Mouse (Mus musculus) retina, postnatal 1 day (tissue): ENCODE results near the gene Uggt1.

Experiments
- DNase-seq: peaks from one replicate; pipeline ENCODE4 v3.0.0-alpha.2; 2012

Uggt1 gene

DNA sequence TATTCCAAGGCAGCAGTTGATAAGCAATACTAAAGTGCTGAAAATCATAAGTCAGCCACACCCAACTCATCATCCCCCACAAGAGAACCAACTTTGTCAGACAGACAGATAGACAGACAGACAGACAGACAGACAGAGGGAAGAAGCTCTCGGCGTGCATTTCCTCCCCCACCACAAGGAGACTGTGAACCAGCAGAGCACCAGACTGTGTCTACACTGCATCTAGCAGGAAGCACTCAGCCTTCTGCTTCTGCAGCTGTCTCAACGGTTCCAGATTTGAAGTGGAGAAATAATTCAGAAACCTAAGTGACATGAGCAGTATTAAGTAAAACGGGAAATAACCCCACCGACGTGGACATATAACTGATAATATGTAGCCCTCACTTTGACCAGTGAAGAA lies 71.6 kb downstream of the Uggt1 start:
- DNase-seq, result no peak

DNA sequence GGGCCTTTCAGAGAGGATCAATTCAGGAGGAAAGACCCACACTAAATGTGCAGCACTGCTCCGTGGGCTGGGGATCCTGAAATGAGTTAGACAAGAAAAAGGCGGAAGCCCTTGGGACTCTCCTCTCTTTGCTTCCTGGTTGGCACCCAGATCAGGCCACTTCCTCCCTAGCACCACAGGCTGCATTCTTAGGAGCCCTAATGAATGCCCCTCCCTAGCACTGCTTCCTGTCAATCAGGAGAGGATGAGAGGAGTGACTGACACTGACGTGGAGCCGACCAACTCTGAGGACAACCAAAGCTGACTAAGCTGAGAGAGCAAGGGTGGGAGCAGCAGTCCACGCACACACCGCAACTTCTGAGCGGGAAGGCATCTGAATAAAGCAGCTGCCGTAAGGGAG lies 81.8 kb downstream of the Uggt1 start:
- DNase-seq, result no peak

DNA sequence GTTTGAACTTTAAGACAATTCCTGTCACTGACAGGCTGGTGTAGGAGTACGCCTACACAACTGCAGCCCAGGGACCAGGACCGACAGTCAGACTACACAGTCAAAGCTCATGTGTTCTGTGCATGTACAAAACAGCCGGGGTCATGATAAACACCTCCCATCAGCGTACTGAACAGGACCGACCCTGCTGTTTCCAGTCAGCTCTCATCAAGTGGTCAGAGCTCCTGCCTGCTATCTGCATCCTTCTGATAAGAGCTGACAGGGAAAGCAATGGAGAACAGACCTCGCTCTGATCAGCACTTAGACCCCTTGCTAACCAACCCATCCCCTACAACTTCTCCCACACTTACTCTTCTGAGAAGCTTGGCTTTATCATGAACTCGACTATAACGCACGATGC lies 83.3 kb downstream of the Uggt1 start:
- no peak for DNase-seq

DNA sequence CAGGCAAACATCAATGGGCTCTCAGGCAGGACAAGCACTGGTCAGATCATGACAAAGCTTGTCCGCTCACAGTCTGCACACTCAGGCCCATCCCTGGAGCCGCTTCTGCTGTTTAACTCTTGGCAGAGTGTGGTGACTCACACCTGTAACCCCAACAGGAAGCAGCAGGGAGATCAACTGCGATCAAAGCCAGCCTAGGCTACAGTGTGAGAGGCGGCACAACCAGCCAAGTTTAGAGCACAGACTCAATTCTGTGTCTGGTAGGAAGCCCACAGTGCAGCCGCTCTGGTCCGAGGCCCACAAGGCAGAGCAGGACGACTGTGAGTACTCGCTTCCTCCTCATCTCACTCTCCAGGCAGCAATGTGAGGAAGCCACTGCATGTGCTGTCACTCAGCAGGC lies 84.3 kb downstream of the Uggt1 start:
- DNase-seq, result no peak

- DNase-seq, result peak; percentile 30
These were observed 95.1 kb downstream of the Uggt1 start for GRCm38 (mm10) chr1:36149411-36149810.

GRCm38 (mm10) chr1:36148809-36149208 lies 95.7 kb downstream of the Uggt1 start:
- no peak for DNase-seq

DNA sequence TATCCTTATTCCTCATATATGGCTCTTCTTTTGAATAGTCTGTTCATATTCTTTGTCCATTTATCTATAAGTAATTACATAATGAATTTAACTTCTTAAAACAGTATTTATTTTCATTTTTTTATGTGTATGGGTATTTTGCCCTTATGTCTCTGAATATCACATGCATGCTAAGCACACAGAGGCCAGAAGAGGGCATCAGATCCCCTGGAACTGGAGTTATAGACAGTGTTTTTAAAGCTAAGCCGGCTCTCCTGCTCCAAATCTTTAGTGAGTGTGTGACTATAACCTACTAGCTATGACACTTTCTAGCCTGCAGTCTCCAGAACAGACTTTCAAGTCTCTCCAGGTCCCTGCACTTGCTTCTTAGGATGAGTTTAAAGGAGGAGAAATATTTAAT lies 99.5 kb downstream of the Uggt1 start:
- peak; percentile 38 for DNase-seq

GRCm38 (mm10) chr1:36140311-36140710 lies 104.2 kb downstream of the Uggt1 start:
- DNase-seq, result no peak

GRCm38 (mm10) chr1:36134584-36134983 lies 109.9 kb downstream of the Uggt1 start:
- DNase-seq, result peak; percentile 73

DNA sequence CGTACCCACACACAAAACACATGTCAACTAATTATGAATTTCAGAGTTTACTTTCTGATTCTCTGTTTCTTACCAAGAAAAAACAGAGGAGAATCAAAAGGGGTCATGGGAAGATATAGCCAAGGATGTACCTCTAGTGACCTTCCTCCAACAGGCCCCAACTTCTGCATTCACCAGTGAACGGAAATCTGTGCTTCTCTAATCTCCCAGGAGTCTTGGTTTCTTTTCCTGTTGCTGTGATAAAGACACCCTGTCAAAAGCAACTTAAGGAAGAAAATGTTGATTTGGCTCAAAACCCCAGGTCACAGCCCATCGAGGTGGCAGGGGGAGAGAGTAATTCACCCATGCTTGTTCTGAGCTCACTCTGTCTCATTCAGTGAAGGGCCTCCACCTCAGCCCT lies 110.9 kb downstream of the Uggt1 start:
- DNase-seq, result no peak

GRCm38 (mm10) chr1:36133041-36133440 lies 111.5 kb downstream of the Uggt1 start:
- no peak for DNase-seq

- no peak for DNase-seq
These were observed 112.3 kb downstream of the Uggt1 start for GRCm38 (mm10) chr1:36132211-36132610.

DNA sequence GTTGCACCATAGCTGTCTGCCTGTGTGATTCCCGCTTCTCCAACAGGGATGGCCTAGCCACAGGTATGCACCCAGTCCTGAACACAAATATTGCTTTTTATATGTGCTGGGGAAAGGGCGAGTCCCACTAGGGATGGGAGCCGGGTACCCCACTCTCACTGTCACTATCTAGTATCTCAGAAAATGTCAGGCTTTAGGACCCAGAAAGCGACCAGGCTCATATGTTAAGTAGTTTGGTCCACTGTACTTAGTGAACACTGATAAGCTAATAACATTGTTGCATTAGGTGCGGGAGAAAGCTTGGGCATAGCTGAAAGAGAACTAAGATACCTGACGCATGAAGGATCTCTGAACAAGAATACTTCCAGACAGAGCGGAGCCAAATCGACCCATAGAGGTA lies 112.8 kb downstream of the Uggt1 start:
- no peak for DNase-seq

- no peak for DNase-seq
These were observed 113.4 kb downstream of the Uggt1 start for GRCm38 (mm10) chr1:36131154-36131553.

DNA sequence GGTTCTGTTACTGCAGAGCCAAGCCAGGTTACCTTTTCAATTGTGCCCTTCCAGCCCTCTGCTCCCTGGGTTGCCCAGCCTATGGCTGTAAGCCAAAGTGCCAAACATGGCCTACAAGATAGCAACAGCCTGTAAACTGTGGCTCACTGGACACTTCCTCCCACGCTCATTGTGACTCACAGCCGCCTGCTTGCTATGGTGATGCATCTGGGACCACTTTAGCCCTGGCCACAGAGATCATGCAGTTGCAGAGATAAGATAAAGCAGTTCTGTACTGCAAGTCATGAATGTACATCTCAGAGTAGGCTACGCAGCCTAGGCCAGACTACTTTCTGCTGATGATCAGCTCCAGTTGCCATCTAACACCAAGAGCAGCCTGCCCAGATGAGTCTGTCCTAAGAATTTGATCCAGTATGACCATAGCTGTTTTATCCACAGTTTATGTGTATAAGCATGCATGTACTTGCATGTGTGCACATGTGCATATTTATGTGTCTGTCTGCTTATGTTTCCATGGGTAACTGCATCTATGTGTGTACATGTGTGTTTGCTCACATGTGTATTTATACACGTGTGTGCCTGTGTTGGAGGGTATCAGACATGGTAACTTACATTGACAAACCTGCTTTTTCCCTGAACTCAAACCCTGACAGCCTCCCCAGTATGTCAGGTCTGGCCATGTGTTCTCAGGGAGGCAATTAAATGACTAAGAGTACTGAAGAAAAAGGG lies 114.0 kb downstream of the Uggt1 start:
- no peak for DNase-seq

DNA sequence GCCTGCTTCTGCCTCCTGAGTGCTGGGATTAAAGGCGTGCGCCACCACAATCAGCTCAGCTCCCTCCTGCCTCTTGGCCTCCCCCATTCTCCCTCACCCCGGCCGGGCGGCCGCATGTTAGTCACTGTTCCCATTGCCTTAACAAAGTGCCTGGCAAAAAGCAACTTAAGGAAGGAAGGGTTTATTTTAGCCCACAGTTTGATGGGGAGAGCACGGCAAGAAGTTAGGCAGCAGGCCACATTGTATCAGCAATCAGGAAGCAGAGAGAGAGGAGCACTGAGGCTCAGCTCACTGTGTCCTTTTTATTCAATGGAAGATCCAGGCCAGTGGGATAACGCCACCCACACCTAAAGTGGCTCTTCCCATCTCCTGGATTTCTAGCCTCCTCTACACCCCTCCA lies 114.6 kb downstream of the Uggt1 start:
- no peak for DNase-seq

DNA sequence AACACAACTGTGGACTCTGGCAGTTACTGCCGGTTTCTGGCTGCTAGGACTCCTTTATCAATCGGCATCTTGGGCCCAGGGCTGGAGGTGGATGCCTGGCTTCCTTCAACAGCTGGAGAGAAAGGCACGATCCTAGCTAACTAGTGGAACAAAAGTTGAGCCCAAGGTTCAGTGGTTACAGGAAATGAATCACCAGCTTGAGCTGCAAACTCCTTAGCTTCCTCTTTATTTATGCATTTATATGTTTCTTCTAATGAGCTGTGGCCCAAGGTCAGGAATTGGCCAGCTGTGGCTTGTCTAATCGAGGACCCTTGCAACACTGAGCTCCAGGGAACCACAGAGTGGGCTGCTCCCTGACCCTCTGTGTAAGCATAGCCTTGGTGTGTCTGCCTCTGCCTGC lies 115.4 kb downstream of the Uggt1 start:
- DNase-seq, result no peak

- no peak for DNase-seq
These were observed 119.4 kb downstream of the Uggt1 start for GRCm38 (mm10) chr1:36125076-36125475.

GRCm38 (mm10) chr1:36121172-36121571 lies 123.3 kb downstream of the Uggt1 start:
- DNase-seq, result no peak

- DNase-seq, result no peak
These were observed 125.1 kb downstream of the Uggt1 start for GRCm38 (mm10) chr1:36119426-36119825.

GRCm38 (mm10) chr1:36118958-36119357 lies 125.6 kb downstream of the Uggt1 start:
- DNase-seq, result no peak

- no peak for DNase-seq
These were observed 126.3 kb downstream of the Uggt1 start for GRCm38 (mm10) chr1:36118061-36118685.

- no peak for DNase-seq
These were observed 128.0 kb downstream of the Uggt1 start for GRCm38 (mm10) chr1:36116488-36116887.

DNA sequence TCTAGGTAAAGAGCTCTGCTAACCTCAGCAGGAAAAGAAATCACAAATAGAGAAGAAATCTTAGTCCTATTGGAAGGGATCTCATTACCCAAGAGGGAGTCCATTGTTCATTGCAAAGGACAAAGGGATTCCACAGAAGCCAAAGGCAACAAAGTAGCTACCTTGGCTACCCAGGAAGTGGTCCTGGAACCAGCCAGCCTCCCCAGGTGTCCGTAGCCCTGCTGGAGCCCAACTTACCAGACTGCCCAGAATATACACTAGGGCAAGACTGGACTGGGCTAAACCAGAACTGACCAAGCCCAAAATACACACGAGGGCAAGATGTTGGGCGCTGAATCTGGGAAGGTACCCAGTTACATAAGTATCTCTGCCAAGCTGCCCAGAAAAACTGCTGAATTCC lies 129.7 kb downstream of the Uggt1 start:
- no peak for DNase-seq

DNA sequence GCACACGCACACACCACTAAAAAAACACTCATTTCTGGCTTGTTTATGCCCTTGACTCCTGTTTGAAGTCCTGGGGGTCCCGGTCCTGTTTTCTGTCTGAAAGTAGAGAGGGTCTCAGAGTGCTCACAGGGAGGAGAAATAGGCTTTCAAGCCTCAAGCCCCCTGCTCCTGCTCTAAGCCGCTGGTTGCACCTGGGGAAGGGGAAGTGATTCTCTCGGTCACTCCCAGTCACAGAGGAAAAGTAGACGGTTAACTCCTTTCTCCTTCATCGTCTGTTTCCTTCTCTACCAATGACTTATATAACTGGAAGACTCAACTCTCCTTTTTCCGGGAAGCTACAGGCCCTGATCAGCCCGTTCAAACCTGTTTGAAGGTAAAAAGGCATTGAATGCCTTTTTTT lies 130.8 kb downstream of the Uggt1 start:
- no peak for DNase-seq
